Mouse (Mus musculus) thymus, postnatal 4 days (tissue): ENCODE measurements around the gene Arpc3.
"Not testable (repeated sequence)": the region's sequence is repeated elsewhere in the genome, so short reads cannot be mapped to it uniquely, and the experiment has no call there.

Experiments used
- DNase-seq: peaks from one replicate; pipeline ENCODE4 v3.0.0; 2021

Arpc3 gene

GRCm38 (mm10) chr5:122444492-122444891 lies 52.8 kb downstream of the Arpc3 start:
- DNase-seq, result no peak

- no peak for DNase-seq
These were observed 53.5 kb downstream of the Arpc3 start for GRCm38 (mm10) chr5:122445051-122445610.

GRCm38 (mm10) chr5:122447857-122448256 lies 56.2 kb downstream of the Arpc3 start:
- DNase-seq, result no peak

- no peak for DNase-seq
These were observed 57.2 kb downstream of the Arpc3 start for GRCm38 (mm10) chr5:122448869-122449268.

GRCm38 (mm10) chr5:122449946-122450345 lies 58.3 kb downstream of the Arpc3 start:
- no peak for DNase-seq

GRCm38 (mm10) chr5:122450913-122451317 lies 59.2 kb downstream of the Arpc3 start:
- no peak for DNase-seq

GRCm38 (mm10) chr5:122451324-122451723 lies 59.6 kb downstream of the Arpc3 start:
- DNase-seq, result no peak

GRCm38 (mm10) chr5:122452194-122452593 lies 60.5 kb downstream of the Arpc3 start:
- DNase-seq, result no peak

- no peak for DNase-seq
These were observed 61.5 kb downstream of the Arpc3 start for GRCm38 (mm10) chr5:122453188-122453587.

- no peak for DNase-seq
These were observed 62.8 kb downstream of the Arpc3 start for GRCm38 (mm10) chr5:122454442-122454841.

- DNase-seq, result no peak
These were observed 63.2 kb downstream of the Arpc3 start for GRCm38 (mm10) chr5:122454883-122455282.

- DNase-seq, result no peak
These were observed 63.9 kb downstream of the Arpc3 start for GRCm38 (mm10) chr5:122455584-122455983.

GRCm38 (mm10) chr5:122457054-122457453 lies 65.4 kb downstream of the Arpc3 start:
- DNase-seq, result not testable (repeated sequence)

- no peak for DNase-seq
These were observed 66.4 kb downstream of the Arpc3 start for GRCm38 (mm10) chr5:122458066-122458465.

GRCm38 (mm10) chr5:122459335-122459734 lies 67.7 kb downstream of the Arpc3 start:
- DNase-seq, result no peak

- no peak for DNase-seq
These were observed 69.0 kb downstream of the Arpc3 start for GRCm38 (mm10) chr5:122460656-122461055.

- no peak for DNase-seq
These were observed 69.8 kb downstream of the Arpc3 start for GRCm38 (mm10) chr5:122461431-122461830.
